Mouse (Mus musculus) heart, postnatal 36 days (tissue): Measurements from ENCODE around the gene Oaz2. TPM values are rescaled to one million over a fixed set of nuclear protein-coding genes. Genes with fewer than 3 reads are reported as not detected.

Source experiments
- total RNA-seq, 2 experiments: library from RNA; stranded (reverse); gene quantifications; 2 replicates each; pipeline ENCODE4 v1.2.3; 2021

Gene Oaz2
- total RNA-seq, 2 experiments from 2014 or later, result 225 to 237 TPM

Other genes with a start within 250 kb of the Oaz2 start
- not detected for gene Slc51b, start 245.0 kb upstream of the Oaz2 start, total RNA-seq
- gene Mtfmt, start 232.2 kb upstream of the Oaz2 start, total RNA-seq, result 1 to 10 TPM; 7.1 to 7.5 TPM
- 10 to 100 TPM; 11.3 to 16.0 TPM for gene Spg21, start 207.1 kb upstream of the Oaz2 start, total RNA-seq
- gene Ankdd1a, start 147.8 kb upstream of the Oaz2 start, total RNA-seq, result not detected
- 10 to 100 TPM; 13.3 to 15.3 TPM for gene Plekho2, start 88.0 kb upstream of the Oaz2 start, total RNA-seq
- gene Pif1, start 80.8 kb upstream of the Oaz2 start, total RNA-seq, result under 1 TPM; 0.30 to 0.61 TPM
- 10 to 100 TPM; 35.7 to 37.9 TPM for gene Rbpms2, start 38.4 kb upstream of the Oaz2 start, total RNA-seq
- 10 to 100 TPM; 22.6 to 25.3 TPM for gene Zfp609, start 159.6 kb downstream of the Oaz2 start, total RNA-seq
- gene Pclaf, start 222.2 kb downstream of the Oaz2 start, total RNA-seq, result under 1 TPM; 0.69 to 0.76 TPM
- 10 to 100 TPM; 17.1 to 18.8 TPM for gene Trip4, start 240.8 kb downstream of the Oaz2 start, total RNA-seq
- 10 to 100 TPM in 1 of 2 experiments, 1 to 10 TPM in 1; 8.6 to 12.0 TPM for gene Csnk1g1, start 240.9 kb downstream of the Oaz2 start, total RNA-seq